Mouse (Mus musculus): ENCODE measurements around the gene Pdzd7.

The Pdzd7 gene

DNA sequence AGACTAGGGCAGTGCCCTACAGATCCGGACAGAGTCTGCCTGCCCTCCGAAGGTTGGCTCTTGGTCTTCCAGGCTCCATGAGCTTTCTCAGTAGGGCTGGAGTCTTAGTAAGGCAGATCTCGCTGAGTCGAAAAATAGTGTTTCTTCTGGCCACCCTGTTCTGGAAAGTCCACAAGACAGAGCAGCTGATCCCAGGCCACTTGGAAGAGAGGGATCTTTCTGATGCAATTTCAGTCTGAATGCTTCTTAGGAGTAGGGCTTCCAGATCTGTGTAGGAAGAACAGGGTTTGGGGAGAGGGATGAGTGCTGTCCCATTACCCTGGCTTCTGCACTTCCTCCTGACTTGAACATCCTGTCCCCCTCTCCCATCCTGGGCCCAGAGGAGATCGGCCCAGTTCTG, at the start of gene Pdzd7:
Gene Pdzd7, minus strand, starts transcription at position 67 of the 400 bp plus-strand sequence.
- no peak for DNase-seq (ENCODE audit: low read depth, low spot score)

DNA sequence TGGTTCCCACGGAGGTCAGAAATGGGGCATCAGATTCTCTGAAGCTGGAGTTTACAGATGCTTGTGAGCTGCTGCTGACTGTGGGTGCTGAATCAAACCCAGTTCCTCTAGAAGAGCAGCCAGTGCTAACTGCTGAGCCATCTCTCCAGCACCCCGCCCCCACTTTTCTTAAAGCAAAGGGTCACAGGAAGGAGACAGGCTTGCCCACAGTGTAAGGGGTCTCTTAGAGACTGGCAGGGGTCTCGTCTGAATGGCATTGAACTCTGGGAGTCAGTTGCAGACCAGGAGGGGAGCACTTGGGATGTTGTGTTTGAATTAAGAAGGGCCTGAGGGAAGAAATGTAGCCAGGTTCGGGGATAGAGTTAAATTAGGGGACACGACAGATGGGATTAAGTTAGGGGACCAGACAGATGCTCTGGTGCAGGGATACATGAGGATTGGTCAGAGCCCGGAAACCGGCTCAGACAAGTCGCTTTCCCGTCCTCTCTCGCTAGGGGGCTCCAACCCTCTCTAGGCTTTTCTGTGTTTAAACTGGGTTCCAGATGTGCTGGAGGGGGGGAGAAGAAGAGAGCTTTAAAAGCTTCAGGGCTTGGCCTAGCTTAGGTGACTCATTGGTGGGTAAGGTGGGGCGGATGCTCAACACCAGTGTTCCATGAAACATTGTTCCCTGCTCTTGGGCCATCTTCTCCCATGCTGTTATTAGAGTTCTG, 36.5 kb upstream of the Pdzd7 start:
- no peak for DNase-seq (ENCODE audit: low read depth, low spot score)

DNA sequence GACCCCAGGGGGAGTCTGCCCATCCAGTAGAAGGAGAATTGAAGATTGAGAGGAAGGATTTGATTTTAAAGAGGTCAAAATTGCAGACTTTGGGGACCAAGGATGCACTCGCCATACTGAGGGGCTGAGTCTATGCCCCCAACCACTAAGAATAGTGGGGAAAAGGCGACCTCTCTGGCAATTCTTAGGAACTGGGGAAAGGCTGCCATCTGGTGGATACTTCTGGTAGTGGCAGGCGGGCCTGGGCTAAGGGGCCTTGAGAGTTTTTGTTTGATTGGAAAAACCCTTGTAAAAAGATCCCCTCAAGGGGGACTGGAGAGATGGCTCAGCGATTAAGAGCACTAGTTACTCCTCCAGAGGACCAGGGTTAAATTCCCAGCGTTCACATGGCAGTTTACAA, 35.8 kb upstream of the Pdzd7 start:
- no peak for DNase-seq (ENCODE audit: low read depth, low spot score)

DNA sequence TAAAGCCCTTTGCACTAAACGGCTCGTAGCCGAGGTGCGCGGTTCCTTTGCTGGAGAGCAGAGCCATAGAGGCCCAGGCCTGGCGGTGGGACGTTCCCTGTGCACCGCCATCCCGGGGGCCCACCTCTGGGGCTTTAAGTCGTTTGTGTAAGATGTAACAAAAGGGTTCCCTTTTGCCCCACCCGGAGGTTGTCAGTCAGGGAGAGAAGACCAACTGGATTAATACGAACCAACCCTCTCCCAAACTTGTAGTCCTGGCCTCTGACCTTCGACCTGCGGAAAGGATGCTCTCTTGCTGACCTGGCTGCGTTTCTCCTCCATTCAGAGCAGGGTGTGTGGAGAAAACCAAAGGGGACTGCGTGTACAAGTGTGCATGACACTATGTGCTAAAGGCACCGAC, 35.2 kb upstream of the Pdzd7 start:
- DNase-seq (ENCODE audit: low read depth, low spot score), result no peak

DNA sequence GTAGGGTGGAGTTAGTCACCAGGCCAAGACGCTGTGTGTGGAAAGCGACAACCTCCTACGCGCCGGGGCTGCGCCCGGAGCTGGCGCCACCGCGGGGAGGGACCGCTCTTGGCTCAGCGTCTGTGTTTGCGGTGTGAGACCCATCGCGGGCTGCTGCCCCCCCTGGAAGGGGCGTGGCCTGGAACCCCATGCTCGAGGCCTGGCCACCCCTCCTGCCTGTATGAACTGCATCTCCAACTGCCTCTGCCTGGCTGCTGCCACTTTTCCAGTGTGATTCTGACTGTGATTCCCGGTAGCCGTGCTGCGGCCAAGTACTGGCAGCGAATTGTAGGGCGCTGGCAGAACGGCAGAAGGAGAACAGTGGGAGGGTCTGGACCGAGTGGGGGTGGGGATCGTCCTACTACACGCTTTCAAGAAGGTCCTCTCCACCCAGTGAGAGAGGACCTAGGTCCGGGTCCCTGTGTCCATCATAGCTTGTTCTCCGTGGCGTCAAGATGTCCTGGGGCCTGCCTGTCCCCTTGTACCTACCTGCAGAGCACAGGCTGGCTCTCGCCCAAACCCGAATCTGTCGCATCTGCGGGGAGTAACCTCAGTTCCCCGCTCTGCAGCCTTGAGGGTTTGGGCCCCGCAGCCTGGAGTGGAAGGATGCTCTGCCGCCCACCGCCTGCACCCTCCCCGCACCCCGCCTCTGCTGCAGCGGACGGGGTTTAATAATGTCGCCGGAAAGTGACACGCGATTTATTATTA, 34.4 kb upstream of the Pdzd7 start:
- no peak for DNase-seq (ENCODE audit: low read depth, low spot score)

DNA sequence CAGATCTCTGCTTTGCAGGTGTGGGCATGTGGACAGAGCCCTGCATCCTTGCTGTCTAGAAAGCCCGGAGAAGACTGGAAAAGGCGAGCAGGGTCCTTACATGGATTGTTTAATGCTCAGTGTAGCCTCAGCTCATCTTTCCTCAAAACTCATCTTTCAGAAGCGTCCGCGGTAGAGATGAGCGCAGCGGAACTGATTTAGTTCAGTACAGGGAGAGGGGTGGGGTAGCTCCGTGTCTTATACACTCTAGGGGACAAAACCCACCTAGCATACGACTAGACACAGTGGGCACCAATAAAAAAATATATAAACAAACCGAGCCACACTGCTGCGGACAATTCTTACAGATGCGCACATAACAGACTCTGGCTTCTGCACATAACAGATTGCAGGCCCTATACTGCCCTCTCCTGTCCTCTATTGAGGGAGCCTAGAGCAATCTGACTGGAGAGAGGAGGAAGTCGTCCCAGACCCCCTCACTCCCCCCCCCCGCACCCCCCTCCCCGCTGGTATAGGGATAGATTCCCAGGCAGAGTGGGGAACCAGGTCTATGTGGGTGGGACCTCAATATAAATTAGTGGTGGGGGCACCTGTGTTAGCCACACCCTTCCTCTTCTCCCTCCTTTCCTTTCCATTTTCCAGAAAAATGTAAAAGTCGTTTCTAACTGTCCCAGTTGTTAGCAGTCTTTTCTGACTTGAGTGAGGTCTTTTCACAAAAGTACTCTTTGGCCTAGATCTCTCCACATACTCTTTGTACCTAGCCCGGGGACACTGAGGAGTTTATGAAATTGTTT, 33.7 kb upstream of the Pdzd7 start:
- DNase-seq (ENCODE audit: low read depth, low spot score), result no peak

DNA sequence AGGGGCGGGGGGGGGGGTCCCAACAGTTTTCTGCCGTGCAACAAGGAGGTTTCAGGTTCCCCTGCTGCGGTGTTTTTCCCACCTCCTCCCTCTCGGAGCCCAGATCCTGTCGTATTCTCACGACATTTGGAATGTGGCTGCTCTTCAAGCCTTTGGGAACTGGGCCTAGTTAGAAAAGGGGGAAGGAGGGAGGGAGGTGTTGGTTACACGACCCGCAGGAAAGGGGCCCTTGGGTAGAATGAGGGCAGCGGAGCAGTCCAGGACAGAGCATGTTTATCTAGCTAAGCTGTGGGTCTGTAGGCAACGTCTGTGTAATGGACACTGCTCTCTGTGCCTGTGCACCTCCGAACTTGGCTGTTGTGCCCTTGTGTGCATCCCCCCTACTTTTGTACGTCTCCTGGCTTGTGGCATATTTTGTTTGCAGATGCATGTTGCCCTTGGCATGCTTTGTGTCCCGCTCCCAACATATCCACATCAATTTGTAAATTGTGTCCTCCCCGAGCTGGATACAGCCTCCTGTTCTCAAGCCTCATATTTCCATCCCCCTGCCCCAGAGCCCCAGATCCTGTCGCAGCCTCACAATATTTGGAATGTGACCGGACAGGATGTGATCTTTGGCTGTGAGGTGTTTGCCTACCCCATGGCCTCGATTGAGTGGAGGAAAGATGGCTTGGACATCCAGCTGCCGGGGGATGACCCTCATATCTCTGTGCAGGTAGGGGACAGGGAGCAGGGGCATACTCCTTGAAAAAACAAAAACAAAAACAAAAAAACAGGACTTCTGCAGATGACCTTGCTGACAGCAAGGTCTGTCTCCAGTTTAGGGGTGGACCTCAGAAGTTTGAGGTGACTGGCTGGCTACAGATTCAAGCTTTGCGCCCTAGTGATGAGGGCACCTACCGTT, 32.5 kb upstream of the Pdzd7 start:
- no peak for DNase-seq (ENCODE audit: low read depth, low spot score)

DNA sequence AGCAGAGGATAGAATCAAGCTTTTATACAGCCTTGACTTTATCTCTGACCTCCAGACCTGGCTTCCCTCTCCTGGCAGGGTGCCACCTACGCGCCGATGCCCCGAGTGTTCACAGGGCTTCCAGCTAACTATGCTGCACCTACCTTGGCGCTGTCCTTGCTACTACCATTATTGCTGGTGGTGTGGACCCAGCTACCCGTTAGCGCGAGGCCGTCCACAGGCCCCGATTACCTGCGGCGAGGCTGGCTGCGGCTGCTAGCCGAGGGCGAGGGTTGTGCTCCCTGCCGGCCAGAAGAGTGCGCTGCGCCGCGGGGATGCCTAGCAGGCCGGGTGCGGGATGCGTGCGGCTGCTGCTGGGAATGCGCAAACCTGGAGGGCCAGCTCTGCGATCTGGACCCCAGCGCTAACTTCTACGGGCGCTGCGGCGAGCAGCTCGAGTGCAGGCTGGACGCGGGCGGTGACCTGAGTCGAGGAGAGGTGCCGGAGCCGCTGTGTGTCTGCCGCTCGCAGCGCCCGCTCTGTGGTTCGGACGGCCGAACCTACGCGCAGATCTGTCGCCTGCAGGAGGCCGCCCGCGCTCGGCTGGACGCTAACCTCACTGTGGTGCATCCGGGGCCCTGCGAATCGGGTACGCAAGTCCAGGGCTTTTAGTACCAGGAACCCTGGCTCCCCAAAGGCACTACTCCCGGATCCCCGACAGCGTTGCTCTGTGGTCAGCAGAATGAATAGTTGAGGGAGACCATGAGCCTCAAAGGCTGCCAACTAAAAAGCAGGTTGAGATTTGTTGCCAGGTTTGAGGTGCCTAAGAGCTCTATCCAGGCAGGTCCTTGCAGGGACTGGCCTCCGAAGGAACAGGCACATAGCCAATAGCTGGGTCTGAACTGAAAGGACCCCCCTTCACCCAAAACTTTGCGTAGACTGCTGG, 31.3 kb upstream of the Pdzd7 start:
- no peak for DNase-seq (ENCODE audit: low read depth, low spot score)

DNA sequence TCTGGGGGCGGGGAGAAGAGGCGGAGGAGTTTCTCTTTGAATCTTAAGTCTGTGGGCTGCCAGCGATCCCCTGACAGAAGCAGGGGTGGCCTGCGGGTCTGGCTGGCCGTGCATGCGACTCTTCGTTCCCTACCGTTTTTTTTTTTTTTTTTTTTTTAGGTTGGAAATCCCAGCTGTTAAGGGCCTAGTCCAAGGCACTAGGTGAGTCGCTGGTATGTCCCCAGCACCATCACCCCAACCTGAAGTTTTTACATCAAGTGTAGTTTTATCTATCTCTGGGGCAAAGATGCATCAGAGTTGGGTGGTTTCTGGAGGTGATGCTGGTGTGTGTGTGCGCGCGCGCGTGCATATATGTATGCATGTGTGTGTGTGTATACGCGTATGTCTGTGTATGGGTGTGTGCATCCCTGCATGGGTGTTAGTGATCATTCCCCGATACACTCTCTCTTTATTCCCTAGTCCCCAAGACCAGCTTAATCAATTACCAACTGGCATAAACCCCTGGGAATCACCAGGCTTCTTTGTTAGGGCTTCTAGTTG, 30.6 kb upstream of the Pdzd7 start:
- no peak for DNase-seq (ENCODE audit: low read depth, low spot score)

DNA sequence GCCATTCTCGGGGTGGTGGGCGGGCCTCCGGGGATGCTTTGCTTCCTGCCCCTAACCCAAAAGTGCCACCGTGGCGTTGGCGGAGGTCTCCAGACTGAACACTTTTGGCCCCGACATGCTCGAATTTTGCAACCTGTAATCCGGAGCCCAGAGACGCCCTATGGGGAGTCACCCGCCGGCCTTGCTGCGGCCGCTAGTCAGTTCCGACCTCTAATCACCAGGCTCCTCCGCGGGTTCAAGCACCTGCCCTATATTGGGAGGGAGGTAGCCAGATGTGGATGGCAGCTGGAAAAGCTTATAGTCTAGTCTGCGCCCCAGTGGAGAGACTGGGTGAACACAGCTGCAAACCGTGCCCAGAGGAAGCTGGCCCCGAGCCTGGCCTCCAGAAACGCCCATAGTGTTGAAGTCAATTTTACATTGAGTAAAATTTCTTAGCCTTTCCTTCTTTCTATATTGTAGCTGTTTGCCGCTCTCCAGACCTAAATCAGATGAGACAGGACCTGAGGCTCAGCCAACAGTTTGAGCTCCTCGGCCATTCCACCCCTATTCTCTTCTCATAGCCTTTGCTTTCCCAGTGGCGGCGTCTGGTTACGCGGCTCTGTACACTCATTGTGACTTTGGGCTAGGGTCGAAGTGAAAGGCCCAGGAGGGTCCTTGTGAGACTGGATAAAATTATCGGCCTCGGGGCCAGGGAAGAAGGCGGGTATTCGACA, 30.0 kb upstream of the Pdzd7 start:
- DNase-seq (ENCODE audit: low read depth, low spot score), result no peak

DNA sequence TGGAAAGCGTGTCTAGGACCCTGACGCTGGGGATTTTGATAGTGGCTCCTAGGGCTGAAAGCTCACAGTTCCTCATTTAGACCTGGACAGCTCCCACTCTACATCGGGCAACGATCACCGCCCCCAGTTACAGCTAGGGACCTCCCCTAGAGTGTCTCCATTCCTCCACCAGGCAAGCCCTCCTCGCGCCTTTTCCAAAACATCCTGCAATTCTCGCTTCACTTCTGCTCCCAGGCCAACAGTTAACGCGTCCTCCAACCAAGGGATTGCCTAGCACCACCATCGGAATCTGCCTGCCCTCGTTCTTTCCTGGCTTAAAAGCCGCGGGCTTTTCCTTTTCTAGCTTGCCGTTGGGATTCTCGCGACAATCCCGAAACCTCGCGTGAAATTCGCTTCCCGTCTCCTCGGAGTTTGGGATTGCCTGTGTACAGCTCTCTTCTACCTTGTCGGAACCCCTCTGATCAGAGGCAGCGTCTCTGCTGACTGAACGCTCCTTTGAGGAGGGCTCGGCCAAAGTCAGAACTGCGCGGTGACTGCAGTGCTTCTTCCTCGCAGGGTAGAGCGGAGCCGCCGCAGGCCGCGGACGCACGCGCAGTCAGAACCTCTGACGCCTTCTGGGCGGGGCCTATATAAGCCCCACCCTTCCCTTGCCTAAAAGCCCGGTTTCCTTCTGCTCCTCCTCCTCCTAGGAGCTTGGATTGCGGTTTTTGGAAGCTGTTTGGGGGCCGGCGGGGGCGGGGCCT, 29.2 kb upstream of the Pdzd7 start, which contains the start of gene Kazald1:
Gene Kazald1, plus strand, starts transcription at position 662 of the 743 bp plus-strand sequence.
- DNase-seq (ENCODE audit: low read depth, low spot score), result peak; percentile 84

DNA sequence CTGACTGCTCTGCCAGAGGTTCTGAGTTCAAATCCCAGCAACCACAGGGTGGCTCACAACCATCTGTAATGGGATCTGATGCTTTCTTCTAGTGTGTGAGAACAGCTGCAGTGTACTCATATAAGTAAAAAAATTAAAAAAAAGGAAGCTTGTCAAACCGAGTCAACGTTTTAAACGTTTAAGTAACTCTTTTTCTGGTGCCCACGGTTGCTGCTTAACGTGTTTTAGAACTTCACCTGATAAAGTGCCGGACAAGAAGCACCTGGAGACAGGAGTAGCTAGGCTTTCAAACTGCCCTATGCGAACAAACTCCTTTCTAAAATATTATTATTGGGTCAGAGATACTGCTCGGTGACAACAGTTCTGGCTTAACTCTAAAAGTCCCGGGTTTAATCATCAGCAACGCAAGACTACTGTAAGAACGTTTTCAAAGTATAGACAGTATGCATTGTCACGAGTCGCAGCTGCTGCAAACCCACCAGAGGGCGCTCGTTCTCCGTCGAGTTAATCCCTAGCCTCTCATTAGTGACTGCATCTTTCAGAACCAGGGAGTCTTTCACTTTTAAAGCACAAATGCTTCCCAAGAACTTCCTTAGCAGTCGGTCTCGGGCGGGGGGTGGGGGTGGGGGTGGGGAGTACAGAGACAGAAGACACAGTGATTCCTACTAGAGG, 28.5 kb upstream of the Pdzd7 start:
- DNase-seq (ENCODE audit: low read depth, low spot score), result no peak

DNA sequence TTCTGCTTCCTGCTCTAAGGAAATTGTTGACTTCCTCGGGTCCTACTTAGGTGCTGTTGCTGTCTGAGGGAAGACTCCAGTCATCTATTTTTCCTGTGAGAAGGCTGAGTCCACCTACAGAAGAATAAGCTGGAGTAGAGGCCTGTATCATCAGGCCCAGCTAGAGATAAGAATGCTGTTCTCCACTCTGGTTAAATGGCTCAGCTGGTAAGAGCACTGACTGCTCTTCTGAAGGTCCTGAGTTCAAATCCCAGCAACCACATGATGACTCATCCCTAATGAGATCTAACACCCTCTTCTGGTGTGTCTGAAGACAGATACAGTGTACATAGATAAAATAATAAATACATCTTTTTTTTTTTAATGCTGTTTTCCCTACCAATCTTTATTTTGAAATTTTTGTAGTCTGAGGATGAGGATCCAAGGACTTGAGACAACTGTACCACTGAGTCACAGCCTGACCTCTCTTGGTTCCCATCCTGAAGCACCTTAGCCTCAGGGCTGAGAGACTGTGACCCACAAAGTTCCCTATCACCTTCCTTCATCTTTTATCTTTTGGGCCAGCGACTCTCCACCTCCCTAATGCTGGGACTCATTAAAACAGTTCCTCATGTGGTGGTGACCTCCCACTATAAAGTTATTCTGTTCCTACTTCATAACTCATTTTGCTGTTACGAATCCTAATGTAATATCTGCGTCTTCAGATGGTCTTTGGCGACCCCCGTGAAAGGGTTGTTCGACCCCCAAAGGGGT, 22.4 kb upstream of the Pdzd7 start:
- no peak for DNase-seq (ENCODE audit: low read depth, low spot score)

DNA sequence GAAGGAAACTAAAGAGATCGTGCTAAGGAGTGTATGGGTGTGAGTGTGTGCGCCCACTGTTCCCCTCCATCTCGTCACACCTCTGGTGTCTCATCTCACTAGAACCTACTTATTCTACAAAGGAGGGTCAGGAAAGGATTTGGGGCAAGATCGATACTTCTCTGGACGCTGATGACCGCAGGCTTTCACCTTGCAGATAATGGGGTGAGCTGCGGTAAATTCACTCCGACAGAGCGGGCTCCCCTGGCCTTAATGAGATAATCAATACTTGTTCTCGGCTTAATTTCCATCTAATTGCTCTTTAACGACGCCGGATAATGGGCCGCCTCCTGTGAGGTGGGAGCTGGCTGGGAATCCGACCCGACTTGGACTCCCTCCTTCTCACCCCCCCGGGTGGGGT, 21.7 kb upstream of the Pdzd7 start:
- DNase-seq (ENCODE audit: low read depth, low spot score), result no peak

DNA sequence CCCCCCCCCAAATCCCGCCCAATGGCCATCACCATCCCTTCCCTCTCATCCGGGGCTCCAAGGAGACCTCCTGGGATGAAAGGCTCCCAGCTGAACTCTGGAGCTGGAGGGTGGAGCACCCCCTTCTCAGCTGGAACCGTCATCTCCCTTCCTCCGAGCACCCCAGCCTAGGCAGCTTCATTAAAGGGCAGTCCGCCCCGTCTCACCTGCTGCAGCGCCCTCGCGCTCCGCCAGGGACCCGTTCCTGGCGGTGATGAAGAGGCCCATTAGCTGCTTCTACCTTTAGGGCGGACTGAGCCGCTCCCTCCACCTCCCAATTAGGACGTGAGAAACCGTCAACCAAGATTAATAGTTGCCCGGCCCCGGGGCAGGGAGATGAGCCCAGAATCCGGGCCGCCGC, 19.7 kb upstream of the Pdzd7 start:
- DNase-seq (ENCODE audit: low read depth, low spot score), result no peak

DNA sequence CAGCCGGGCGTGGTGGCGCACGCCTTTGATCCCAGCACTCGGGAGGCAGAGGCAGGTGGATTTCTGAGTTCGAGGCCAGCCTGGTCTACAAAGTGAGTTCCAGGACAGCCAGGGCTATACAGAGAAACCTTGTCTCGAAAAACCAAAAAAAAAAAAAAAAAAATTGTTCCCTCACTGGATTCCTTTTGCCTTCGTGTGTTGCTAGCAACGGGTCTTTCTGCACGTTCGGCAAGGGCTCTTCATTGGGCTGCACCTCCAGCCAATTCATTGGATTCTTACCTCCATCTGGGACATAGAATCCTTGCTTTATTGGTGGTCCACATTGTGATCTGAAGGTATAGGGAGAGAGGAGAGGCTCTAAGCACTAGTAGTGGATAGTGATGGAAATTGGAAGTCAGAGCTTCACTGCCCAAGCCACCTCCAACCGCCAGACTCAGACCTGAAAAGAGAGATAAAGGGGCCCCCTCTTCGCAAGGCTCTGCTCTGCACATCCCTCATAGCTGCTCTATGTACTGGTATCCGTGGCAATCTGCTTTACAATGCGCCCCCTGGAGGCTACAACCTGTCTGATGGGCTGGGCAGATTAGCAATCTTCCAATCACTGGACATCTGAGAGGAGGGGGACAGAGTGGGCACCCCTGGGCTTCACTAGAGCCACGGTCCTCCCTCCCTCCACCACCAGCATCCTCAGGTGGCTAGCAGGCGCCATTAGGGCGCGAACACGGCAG, 18.2 kb upstream of the Pdzd7 start:
- DNase-seq (ENCODE audit: low read depth, low spot score), result no peak

DNA sequence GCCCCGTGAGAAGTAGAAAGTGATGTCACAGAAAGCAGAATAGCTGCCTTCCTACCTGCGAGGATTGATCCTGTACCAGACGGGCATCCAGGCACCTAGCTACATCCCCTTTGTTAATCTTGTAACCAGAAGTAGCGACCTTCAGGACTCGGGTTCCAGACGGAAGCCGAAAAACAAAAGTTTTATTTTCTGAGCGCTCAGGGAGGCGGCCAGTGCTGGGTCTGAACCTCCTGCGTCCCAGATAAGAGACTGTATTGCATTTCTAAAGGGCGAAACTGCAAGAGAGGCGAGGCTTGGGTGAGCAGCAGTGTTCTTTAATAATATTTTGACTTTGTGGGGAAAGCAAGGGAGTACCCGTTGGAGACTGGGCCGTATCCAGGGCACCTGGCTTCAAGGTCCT, 13.3 kb upstream of the Pdzd7 start:
- DNase-seq (ENCODE audit: low read depth, low spot score), result no peak
